Mouse (Mus musculus): ENCODE measurements around the gene Zswim8.

DNA sequence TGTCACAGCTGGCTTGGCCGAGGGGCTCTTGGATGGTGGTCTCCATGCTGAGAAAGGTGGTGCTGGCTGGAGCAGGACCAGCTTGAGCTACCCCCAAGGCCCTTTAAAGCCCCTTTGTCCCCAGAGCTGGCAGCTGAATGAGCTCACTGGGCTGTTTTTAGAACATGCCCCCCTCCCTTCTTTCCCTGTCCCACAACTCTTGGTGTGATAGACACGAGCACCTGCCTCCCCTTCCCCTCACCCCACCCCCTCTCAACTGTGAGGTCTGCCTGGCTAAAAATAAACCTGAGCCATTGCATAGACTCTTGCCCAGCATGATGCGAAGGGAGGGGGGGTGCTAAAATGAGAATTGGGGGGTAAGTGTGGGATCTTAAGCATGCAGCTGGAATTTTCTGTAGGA, 42.9 kb upstream of the Zswim8 start:
- no peak for TF ChIP-seq CTCF (IDR thresholded peaks at IDR 0.05; ENCODE audit: extremely low read depth, insufficient read depth, insufficient read length, insufficient replicate concordance)
- no peak for TF ChIP-seq POLR2A (IDR thresholded peaks at IDR 0.05; ENCODE audit: low read depth, low read length)

Measured in spleen, adult 2 months (tissue).